8 mouse cellular contexts compared by ENCODE assay signal in the genomic region with DNA sequence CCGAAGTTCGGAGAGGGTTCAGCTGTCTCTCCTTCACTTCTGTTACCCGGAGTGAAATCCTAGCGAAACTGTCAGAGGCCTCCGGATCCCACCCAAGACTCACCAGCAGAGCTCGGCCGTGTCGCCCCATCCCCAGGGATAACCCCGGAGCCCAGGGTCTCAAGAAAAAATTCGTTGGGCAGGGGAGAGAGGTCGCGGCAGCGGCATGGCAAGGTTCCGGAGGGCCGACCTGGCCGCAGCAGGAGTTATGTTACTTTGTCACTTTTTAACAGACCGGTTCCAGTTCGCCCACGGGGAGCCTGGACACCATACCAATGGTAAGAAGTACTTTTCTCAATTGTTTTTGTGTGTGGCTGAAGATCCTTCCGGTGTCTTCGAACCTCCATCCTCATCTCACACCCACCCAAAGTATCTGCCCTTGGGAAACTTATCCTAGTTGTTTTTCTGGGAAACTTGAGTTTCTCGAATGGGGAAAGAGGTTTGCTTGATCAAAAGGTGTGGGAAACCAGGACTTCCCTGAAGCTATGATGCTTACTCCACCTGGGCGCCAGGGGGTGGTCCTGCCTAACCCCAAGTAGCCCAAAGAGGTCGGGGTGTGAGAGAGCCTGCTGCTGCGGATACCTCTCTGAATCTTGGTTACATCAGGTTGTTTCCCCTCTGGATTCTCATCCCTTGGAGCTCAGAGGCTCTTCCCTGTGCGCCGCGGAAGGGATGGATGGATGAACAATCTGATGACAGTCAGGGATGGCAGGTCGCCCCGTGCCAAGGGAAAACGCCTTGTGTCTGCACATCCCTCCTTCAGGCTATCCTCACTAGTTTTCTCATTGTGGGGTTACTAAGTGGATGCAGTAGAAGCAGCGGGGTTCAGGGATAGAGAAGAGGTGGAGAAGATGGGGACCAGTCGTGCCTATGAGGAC. TPM values are rescaled to one million over a fixed set of nuclear protein-coding genes. Genes with fewer than 3 reads are reported as not detected.
DNase-seq lines count a peak whose midpoint lies in the region; ATAC-seq and TF ChIP-seq lines count a peak whose summit lies in the region.

No protein-coding gene starts in this region.

- no peak for TF ChIP-seq POLR2A in cerebellum, adult 2 months (IDR thresholded peaks at IDR 0.05; ENCODE audit: borderline replicate concordance, insufficient read depth, low read length)
- TF ChIP-seq POLR2A in kidney, adult 2 months (IDR thresholded peaks at IDR 0.05; ENCODE audit: low read depth, low read length): no peak
- TF ChIP-seq POLR2A in small intestine, adult 2 months (IDR thresholded peaks at IDR 0.05; ENCODE audit: low read depth, low read length): no peak

- intact Hi-C loops in gastrocnemius, postnatal 14 days (cut with DNase I; ENCODE audit: low total_unique reads): loop anchor here (5.0 to 10.0 kb wide), 2 partner anchors 558 to 855 kb away; no protein-coding TSS in a partner anchor

- peak; percentile 27 for DNase-seq in lung, embryonic 14.5 days
- DNase-seq in lung, postnatal 25 days (ENCODE audit: low spot score): no peak
- peak; percentile 54 to 62 for DNase-seq in cerebellum, adult 2 months
- peak; percentile 26 for DNase-seq in gastrocnemius, postnatal 14 days
- peak; percentile 71 for DNase-seq in kidney, adult 2 months
- peak; percentile 12 for DNase-seq in lung, postnatal 0 days (ENCODE audit: low spot score)

- peak overlapping the region; percentile 61 for H3K4me3 ChIP-seq in lung, embryonic 14.5 days (ENCODE audit: low read depth, low read length)
- H3K4me3 ChIP-seq in cerebellum, adult 2 months (replicated peaks; ENCODE audit: insufficient read depth, low read depth, low read length): peak overlapping the region; percentile 61
- H3K4me3 ChIP-seq in kidney, adult 2 months (ENCODE audit: insufficient read depth, low read depth, low read length): peak overlapping the region; percentile 82
- H3K4me3 ChIP-seq in lung, postnatal 0 days (ENCODE audit: low read depth, low read length): peak overlapping the region; percentile 58
- peak overlapping the region; percentile 66 for H3K4me3 ChIP-seq in small intestine, adult 2 months (ENCODE audit: low read depth, low read length)

- no peaks in the 10 kb centered on the region for H3K9me3 ChIP-seq in lung, embryonic 14.5 days (ENCODE audit: low read depth, low read length)
- no peaks in the 10 kb centered on the region for H3K9me3 ChIP-seq in lung, postnatal 0 days (ENCODE audit: low read length)

- H3K27me3 ChIP-seq in lung, embryonic 14.5 days (ENCODE audit: insufficient read depth, low read length): no peaks in the 10 kb centered on the region
- H3K27me3 ChIP-seq in cerebellum, adult 2 months (ENCODE audit: control insufficient read depth, insufficient read depth, low read length): no peaks in the 10 kb centered on the region
- H3K27me3 ChIP-seq in kidney, adult 2 months (replicated peaks; ENCODE audit: control insufficient read depth, insufficient read depth, low read length): no peaks in the 10 kb centered on the region; the same call in 1 of the 2 replicates
- H3K27me3 ChIP-seq in lung, postnatal 0 days (replicated peaks; ENCODE audit: insufficient read depth, low read length): no peaks in the 10 kb centered on the region
- peaks cover 3% of the 10 kb centered on the region; the same call in 1 of the 2 replicates for H3K27me3 ChIP-seq in small intestine, adult 2 months (ENCODE audit: control insufficient read depth, insufficient read depth, low read length)

- WGBS in lung, embryonic 14.5 days: under 1% methylated on average over 33 of the region's 33 CpGs
- 2% methylated on average over 33 of the region's 33 CpGs for WGBS in cerebellum, adult 2 months
- 6% methylated on average over 33 of the region's 33 CpGs for WGBS in kidney, adult 2 months
- 3% methylated on average over 33 of the region's 33 CpGs for WGBS in lung, postnatal 0 days
- 15% methylated on average over 33 of the region's 33 CpGs for WGBS in small intestine, adult 2 months

- no peak for TF ChIP-seq EP300 in lung, postnatal 0 days (IDR thresholded peaks at IDR 0.05)

- H3K4me1 ChIP-seq in lung, embryonic 14.5 days (ENCODE audit: insufficient read depth): no peaks in the 10 kb centered on the region
- H3K4me1 ChIP-seq in cerebellum, adult 2 months (ENCODE audit: control insufficient read depth, insufficient read depth, low read length): peaks cover 4% of the 10 kb centered on the region; the same call in 1 of the 2 replicates
- peaks cover 10% of the 10 kb centered on the region for H3K4me1 ChIP-seq in kidney, adult 2 months (ENCODE audit: control insufficient read depth, insufficient read depth, low read length)
- no peaks in the 10 kb centered on the region for H3K4me1 ChIP-seq in lung, postnatal 0 days (ENCODE audit: insufficient read depth, low read depth, low read length)
- H3K4me1 ChIP-seq in small intestine, adult 2 months (ENCODE audit: control insufficient read depth, insufficient read depth, insufficient read length, low read length): no peaks in the 10 kb centered on the region

- H3K9ac ChIP-seq in lung, embryonic 14.5 days: peak overlapping the region; percentile 77
- peak overlapping the region; percentile 44 for H3K9ac ChIP-seq in lung, postnatal 0 days (replicated peaks; ENCODE audit: low read depth)

- ATAC-seq in lung, embryonic 14.5 days (ENCODE audit: insufficient read depth): no peak; the same call in 1 of the 2 replicates
- no peak for ATAC-seq in lung, postnatal 0 days
- ATAC-seq in erythroid progenitor cell, adult 5-6 weeks (replicated peaks; ENCODE audit: low FRiP score, poor library complexity, severe bottlenecking): no peak

- H3K36me3 ChIP-seq in lung, embryonic 14.5 days (ENCODE audit: insufficient read depth): no peaks in the 10 kb centered on the region
- H3K36me3 ChIP-seq in kidney, adult 2 months (ENCODE audit: control insufficient read depth, insufficient read depth, low read length): no peaks in the 10 kb centered on the region
- no peaks in the 10 kb centered on the region for H3K36me3 ChIP-seq in lung, postnatal 0 days (ENCODE audit: insufficient read depth, low read length)
- no peaks in the 10 kb centered on the region for H3K36me3 ChIP-seq in small intestine, adult 2 months (ENCODE audit: control insufficient read depth, insufficient read depth, low read length)

- TF ChIP-seq CTCF in lung, embryonic 14.5 days (IDR thresholded peaks at IDR 0.05; ENCODE audit: low read depth): peak; percentile 45
- TF ChIP-seq CTCF in cerebellum, adult 2 months (IDR thresholded peaks at IDR 0.05; ENCODE audit: borderline replicate concordance, insufficient read depth, low read depth, low read length): no peak
- TF ChIP-seq CTCF in kidney, adult 2 months (conservative IDR thresholded peaks at IDR 0.05; ENCODE audit: insufficient read depth, insufficient read length, low read depth, low read length): no peak; the same call in 1 of the 2 replicates
- TF ChIP-seq CTCF in lung, postnatal 0 days (IDR thresholded peaks at IDR 0.05): peak; percentile 8; the same call in 1 of the 2 replicates
- TF ChIP-seq CTCF in small intestine, adult 2 months (IDR thresholded peaks at IDR 0.05; ENCODE audit: extremely low read depth, insufficient read length, insufficient replicate concordance, low read depth, low read length): no peak

- H3K27ac ChIP-seq in lung, embryonic 14.5 days (ENCODE audit: low read depth): peak overlapping the region; percentile 91
- H3K27ac ChIP-seq in cerebellum, adult 2 months (ENCODE audit: insufficient read depth, low read length): peak overlapping the region; percentile 78
- H3K27ac ChIP-seq in kidney, adult 2 months (ENCODE audit: insufficient read depth, low read depth, low read length): peak overlapping the region; percentile 95
- H3K27ac ChIP-seq in lung, postnatal 0 days (ENCODE audit: low read length): peak overlapping the region; percentile 64
- H3K27ac ChIP-seq in small intestine, adult 2 months (ENCODE audit: insufficient read depth, low read depth, low read length): no peak overlapping the region

- H3K4me2 ChIP-seq in lung, embryonic 14.5 days: peak overlapping the region; percentile 65
- peak overlapping the region; percentile 82 for H3K4me2 ChIP-seq in lung, postnatal 0 days (replicated peaks; ENCODE audit: low read depth, low read length)

RNA-seq across cellular contexts. Expression of gene Plxdc2, which starts 1.1 kb away (rescaled TPM):
- polyA plus RNA-seq in lung, embryonic 14.5 days (2014; fragmentation: Nextera tagmentation; extraction: Ambion mirVana): 66.6 and 71.1 TPM in 2 replicates
- polyA plus RNA-seq in cerebellum, adult 2 months (2012; rRNA removed): 18.3 and 19.1 TPM in 2 replicates
- total RNA-seq in gastrocnemius, postnatal 14 days (2021): 10 to 100 TPM; 22.5 to 27.9 TPM
- polyA plus RNA-seq in kidney, adult 2 months (2012; rRNA removed): 32.6 and 34.3 TPM in 2 replicates
- polyA plus RNA-seq in lung, postnatal 0 days (2015; fragmentation: Nextera tagmentation; extraction: Ambion mirVana): 108 and 113 TPM in 2 replicates
- polyA plus RNA-seq in small intestine, adult 2 months (2012; rRNA removed): 0.81 and 1.2 TPM in 2 replicates
- total RNA-seq in erythroid progenitor cell, adult 5-6 weeks (2015; ENCODE audit: low replicate concordance): 0.36 and 3.8 TPM in 2 replicates
- 4.4 and 6.4 TPM in 2 replicates for total RNA-seq in erythroid progenitor cell, adult 5-6 weeks (2017; ENCODE audit: low replicate concordance)

Comparison
In these comparisons a context has a peak if more than half of its experiments do, and no peak if none do; other contexts are left out.
1. CTCF ChIP-seq: peak in lung, embryonic 14.5 days (single experiment) and lung, postnatal 0 days (single experiment); none in cerebellum, adult 2 months (single experiment), kidney, adult 2 months (single experiment) and small intestine, adult 2 months (single experiment).
2. Peak in every context shown above with its lines, with median percentiles within 50 percentile points of each other: H3K4me3 ChIP-seq.